Mouse (Mus musculus): ENCODE measurements at regions not wholly inside any gene's neighbourhood (a gene's known extent, or its start where the extent isn't known, plus 50 kb on each side); places are given as distances from the start of the nearest gene placed in this dataset.

DNA sequence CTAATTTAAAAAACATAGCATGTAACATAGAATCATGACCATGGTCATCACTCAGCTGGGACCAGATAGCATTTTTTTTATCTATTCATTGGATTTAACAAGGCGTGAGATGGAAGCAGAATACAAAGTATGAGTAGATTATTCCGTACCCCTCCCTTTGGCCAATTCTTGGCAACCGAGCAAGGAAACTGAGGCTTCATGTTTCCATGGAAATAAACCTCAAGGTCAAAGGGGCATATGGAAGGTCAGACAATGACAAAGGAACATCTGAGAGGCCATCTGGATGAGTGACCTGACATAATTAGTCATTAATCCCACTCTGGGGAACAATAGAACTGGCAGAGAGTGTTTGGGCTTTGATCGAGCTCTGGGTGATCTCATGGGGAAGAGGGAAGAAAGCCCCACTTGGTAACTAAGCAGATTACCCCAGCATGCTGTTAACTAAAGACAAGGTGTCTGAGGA, 222.8 kb upstream of the Gm49339 start:
- DNase-seq (ENCODE audit: low spot score), result peak; percentile 47
- WGBS, result 14% methylated on average over 4 of the region's 4 CpGs

GRCm38 (mm10) chr10:51271364-51271763, 209.0 kb upstream of the Gm49339 start:
- Histone ChIP-seq H3K27ac (ENCODE audit: low read depth, low read length) (no peak overlapping the region), H3K9ac (ENCODE audit: low read length) (no peak overlapping the region), H3K4me2 (ENCODE audit: low read length) (no peak overlapping the region), H3K4me1 (ENCODE audit: control insufficient read depth, insufficient read depth, low read length) (no peaks in the 10 kb centered on the region), H3K4me3 (ENCODE audit: low read depth, low read length) (no peak overlapping the region), H3K27me3 (replicated peaks; ENCODE audit: control insufficient read depth, insufficient read depth, low read length) (no peaks in the 10 kb centered on the region), H3K36me3 (ENCODE audit: control insufficient read depth, insufficient read depth, low read length) (no peaks in the 10 kb centered on the region), H3K9me3 (replicated peaks; ENCODE audit: control insufficient read depth, low read length) (no peaks in the 10 kb centered on the region)
- DNase-seq (ENCODE audit: low spot score) (no peak), ATAC-seq (no peak)
- WGBS, result 97% methylated on average over 1 of the region's 1 CpGs

More for the DNA sequence above, 222.8 kb upstream of the Gm49339 start:
- H3K36me3 ChIP-seq (ENCODE audit: control insufficient read depth, insufficient read depth, low read length), result no peaks in the 10 kb centered on the region
- H3K4me3 ChIP-seq (ENCODE audit: low read depth, low read length), result no peak overlapping the region
- H3K9ac ChIP-seq (ENCODE audit: low read length), result no peak overlapping the region
- ATAC-seq, result peak; percentile 88
- no peaks in the 10 kb centered on the region; the same call in 1 of the 2 replicates for H3K9me3 ChIP-seq (replicated peaks; ENCODE audit: control insufficient read depth, low read length)
- no peak overlapping the region for H3K4me2 ChIP-seq (ENCODE audit: low read length)
- no peaks in the 10 kb centered on the region; the same call in 1 of the 2 replicates for H3K4me1 ChIP-seq (ENCODE audit: control insufficient read depth, insufficient read depth, low read length)
- no peaks in the 10 kb centered on the region for H3K27me3 ChIP-seq (replicated peaks; ENCODE audit: control insufficient read depth, insufficient read depth, low read length)
- no peak overlapping the region for H3K27ac ChIP-seq (ENCODE audit: low read depth, low read length)

- DNase-seq (ENCODE audit: low spot score) (no peak), ATAC-seq (no peak)
- H3K4me2 ChIP-seq (ENCODE audit: low read length), result no peak overlapping the region
- H3K4me1 ChIP-seq (ENCODE audit: control insufficient read depth, insufficient read depth, low read length), result no peaks in the 10 kb centered on the region
- no peak overlapping the region for H3K9ac ChIP-seq (ENCODE audit: low read length)
- WGBS, result 71% methylated on average over 2 of the region's 2 CpGs
- H3K36me3 ChIP-seq (ENCODE audit: control insufficient read depth, insufficient read depth, low read length), result no peaks in the 10 kb centered on the region
- no peak overlapping the region for H3K4me3 ChIP-seq (ENCODE audit: low read depth, low read length)
- no peaks in the 10 kb centered on the region for H3K9me3 ChIP-seq (replicated peaks; ENCODE audit: control insufficient read depth, low read length)
- H3K27ac ChIP-seq (ENCODE audit: low read depth, low read length), result no peak overlapping the region
- no peaks in the 10 kb centered on the region for H3K27me3 ChIP-seq (replicated peaks; ENCODE audit: control insufficient read depth, insufficient read depth, low read length)
Observed at GRCm38 (mm10) chr10:51278195-51278594, 202.2 kb upstream of the Gm49339 start.

- peak; percentile 25 for DNase-seq (ENCODE audit: low spot score)
- WGBS, result 19% methylated on average over 1 of the region's 1 CpGs
Observed at GRCm38 (mm10) chr10:51282451-51282850, 198.0 kb upstream of the Gm49339 start.

DNA sequence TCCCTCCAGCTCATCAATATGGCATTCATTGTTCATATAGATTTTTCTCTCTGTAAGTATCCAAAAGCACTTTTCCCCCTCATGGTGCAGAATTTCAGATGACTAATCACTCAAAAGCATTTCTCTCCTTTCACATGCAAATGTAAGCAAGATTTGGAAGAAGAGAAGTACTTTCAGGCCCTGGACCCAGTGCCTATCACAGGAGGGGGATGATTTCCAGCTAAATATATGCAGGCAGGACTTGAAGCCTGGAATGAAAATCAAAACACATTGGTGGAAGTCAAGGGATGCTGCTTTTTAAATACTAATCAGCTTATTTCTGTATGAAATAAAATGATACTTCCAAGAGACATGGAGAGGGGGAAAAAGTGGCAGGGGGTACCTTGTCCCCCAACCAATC, 195.9 kb upstream of the Gm49339 start:
- Histone ChIP-seq H3K4me2 (ENCODE audit: low read length) (no peak overlapping the region), H3K4me1 (ENCODE audit: control insufficient read depth, insufficient read depth, low read length) (0 out of 2 replicates have a peak, but pooled peaks cover 3% of the 10 kb centered on the region), H3K27ac (ENCODE audit: low read depth, low read length) (no peak overlapping the region), H3K27me3 (replicated peaks; ENCODE audit: control insufficient read depth, insufficient read depth, low read length) (no peaks in the 10 kb centered on the region), H3K36me3 (ENCODE audit: control insufficient read depth, insufficient read depth, low read length) (no peaks in the 10 kb centered on the region), H3K4me3 (ENCODE audit: low read depth, low read length) (no peak overlapping the region), H3K9me3 (replicated peaks; ENCODE audit: control insufficient read depth, low read length) (no peaks in the 10 kb centered on the region), H3K9ac (ENCODE audit: low read length) (no peak overlapping the region)
- DNase-seq (ENCODE audit: low spot score) (peak; percentile 20), ATAC-seq (peak; percentile 51)

More at GRCm38 (mm10) chr10:51282451-51282850, 198.0 kb upstream of the Gm49339 start:
- Histone ChIP-seq H3K36me3 (ENCODE audit: control insufficient read depth, insufficient read depth, low read length) (no peaks in the 10 kb centered on the region), H3K27me3 (replicated peaks; ENCODE audit: control insufficient read depth, insufficient read depth, low read length) (no peaks in the 10 kb centered on the region), H3K4me2 (ENCODE audit: low read length) (no peak overlapping the region), H3K27ac (ENCODE audit: low read depth, low read length) (no peak overlapping the region), H3K4me1 (ENCODE audit: control insufficient read depth, insufficient read depth, low read length) (0 out of 2 replicates have a peak, but pooled peaks cover 3% of the 10 kb centered on the region), H3K9ac (ENCODE audit: low read length) (no peak overlapping the region), H3K4me3 (ENCODE audit: low read depth, low read length) (no peak overlapping the region), H3K9me3 (replicated peaks; ENCODE audit: control insufficient read depth, low read length) (no peaks in the 10 kb centered on the region)
- ATAC-seq, result no peak

DNA sequence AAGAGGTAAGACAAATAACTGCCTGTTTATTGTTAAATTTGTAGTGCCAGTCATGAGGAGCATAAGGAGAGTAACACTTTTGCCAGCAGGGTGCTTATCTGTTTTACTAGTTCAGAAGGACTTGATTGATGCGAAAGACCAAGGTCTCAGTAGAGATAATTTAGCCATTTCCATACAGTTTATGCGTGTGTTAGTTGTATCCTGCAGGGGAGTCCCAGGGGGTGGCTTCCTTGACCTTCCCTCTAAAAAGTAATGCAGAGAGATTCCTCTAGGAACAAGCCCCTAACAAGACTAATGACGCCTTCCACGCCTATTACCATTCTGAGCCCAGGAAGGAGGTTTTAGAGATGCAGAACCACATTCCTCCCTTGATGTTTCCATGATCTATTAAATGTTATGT, 192.6 kb upstream of the Gm49339 start:
- no peak overlapping the region for H3K4me3 ChIP-seq (ENCODE audit: low read depth, low read length)
- 54% methylated on average over 4 of the region's 4 CpGs for WGBS
- H3K4me1 ChIP-seq (ENCODE audit: control insufficient read depth, insufficient read depth, low read length), result 0 out of 2 replicates have a peak, but pooled peaks cover 3% of the 10 kb centered on the region
- no peak overlapping the region for H3K27ac ChIP-seq (ENCODE audit: low read depth, low read length)
- no peaks in the 10 kb centered on the region for H3K9me3 ChIP-seq (replicated peaks; ENCODE audit: control insufficient read depth, low read length)
- no peak overlapping the region for H3K4me2 ChIP-seq (ENCODE audit: low read length)
- H3K27me3 ChIP-seq (replicated peaks; ENCODE audit: control insufficient read depth, insufficient read depth, low read length), result no peaks in the 10 kb centered on the region
- DNase-seq (ENCODE audit: low spot score) (no peak), ATAC-seq (no peak)
- no peak overlapping the region for H3K9ac ChIP-seq (ENCODE audit: low read length)
- no peaks in the 10 kb centered on the region for H3K36me3 ChIP-seq (ENCODE audit: control insufficient read depth, insufficient read depth, low read length)

GRCm38 (mm10) chr10:51291412-51292207, 188.8 kb upstream of the Gm49339 start:
- Histone ChIP-seq H3K27me3 (replicated peaks; ENCODE audit: control insufficient read depth, insufficient read depth, low read length) (no peaks in the 10 kb centered on the region), H3K9me3 (replicated peaks; ENCODE audit: control insufficient read depth, low read length) (no peaks in the 10 kb centered on the region), H3K27ac (ENCODE audit: low read depth, low read length) (no peak overlapping the region), H3K4me3 (ENCODE audit: low read depth, low read length) (no peak overlapping the region), H3K36me3 (ENCODE audit: control insufficient read depth, insufficient read depth, low read length) (no peaks in the 10 kb centered on the region), H3K9ac (ENCODE audit: low read length) (no peak overlapping the region), H3K4me1 (ENCODE audit: control insufficient read depth, insufficient read depth, low read length) (no peaks in the 10 kb centered on the region), H3K4me2 (ENCODE audit: low read length) (no peak overlapping the region)
- WGBS, result 33% methylated on average over 5 of the region's 5 CpGs
- ATAC-seq, result peak; percentile 95
- peak; percentile 75 for DNase-seq (ENCODE audit: low spot score)

DNA sequence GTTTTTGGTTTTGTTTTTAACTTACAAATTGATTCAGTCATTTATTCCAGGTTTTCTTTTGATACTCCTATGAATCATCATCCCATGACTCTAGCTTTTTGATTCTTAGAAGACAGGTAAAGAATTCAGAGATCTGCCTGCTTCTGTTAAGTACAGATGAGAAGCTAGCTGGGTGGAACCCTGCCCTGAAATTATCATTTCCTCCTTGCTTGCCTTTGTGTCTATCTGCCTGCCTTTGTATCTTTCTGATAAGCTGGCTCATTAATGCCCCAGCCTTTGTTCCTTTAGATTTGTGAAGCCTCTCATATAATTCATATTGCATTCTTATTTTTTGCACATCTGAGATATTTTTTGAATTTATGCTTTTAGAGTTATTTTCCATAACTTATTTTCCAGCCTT, 167.6 kb upstream of the Gm49339 start:
- Histone ChIP-seq H3K36me3 (ENCODE audit: control insufficient read depth, insufficient read depth, low read length) (no peaks in the 10 kb centered on the region), H3K27ac (ENCODE audit: low read depth, low read length) (no peak overlapping the region), H3K9me3 (replicated peaks; ENCODE audit: control insufficient read depth, low read length) (no peaks in the 10 kb centered on the region), H3K4me3 (ENCODE audit: low read depth, low read length) (no peak overlapping the region), H3K27me3 (replicated peaks; ENCODE audit: control insufficient read depth, insufficient read depth, low read length) (no peaks in the 10 kb centered on the region), H3K4me2 (ENCODE audit: low read length) (no peak overlapping the region), H3K9ac (ENCODE audit: low read length) (no peak overlapping the region), H3K4me1 (ENCODE audit: control insufficient read depth, insufficient read depth, low read length) (no peaks in the 10 kb centered on the region)
- DNase-seq (ENCODE audit: low spot score) (no peak), ATAC-seq (no peak)

DNA sequence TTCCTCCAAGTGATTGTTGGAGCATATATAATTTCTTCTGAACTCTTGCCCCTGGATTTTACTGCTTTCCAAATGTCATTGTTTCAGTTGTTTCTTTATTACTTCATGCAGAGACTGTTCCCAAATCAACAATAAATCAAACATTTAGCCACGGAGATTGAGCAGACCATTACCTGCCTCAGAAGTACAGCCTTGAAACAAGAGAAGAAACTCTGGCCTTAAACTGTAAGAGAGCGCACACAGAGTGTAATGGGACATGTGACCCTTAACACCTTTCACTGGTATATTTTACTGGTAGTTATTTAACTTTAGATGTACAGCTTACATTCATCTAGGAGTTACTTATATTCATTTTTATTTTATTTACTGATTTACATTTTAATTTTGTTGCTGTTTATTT, 160.2 kb upstream of the Gm49339 start:
- ATAC-seq, result no peak
- Histone ChIP-seq H3K27ac (ENCODE audit: low read depth, low read length) (no peak overlapping the region), H3K9me3 (replicated peaks; ENCODE audit: control insufficient read depth, low read length) (no peaks in the 10 kb centered on the region), H3K36me3 (ENCODE audit: control insufficient read depth, insufficient read depth, low read length) (no peaks in the 10 kb centered on the region), H3K4me3 (ENCODE audit: low read depth, low read length) (no peak overlapping the region), H3K9ac (ENCODE audit: low read length) (no peak overlapping the region), H3K4me2 (ENCODE audit: low read length) (no peak overlapping the region), H3K4me1 (ENCODE audit: control insufficient read depth, insufficient read depth, low read length) (no peaks in the 10 kb centered on the region), H3K27me3 (replicated peaks; ENCODE audit: control insufficient read depth, insufficient read depth, low read length) (no peaks in the 10 kb centered on the region)
- no peak for DNase-seq (ENCODE audit: low spot score)
- 74% methylated on average over 2 of the region's 2 CpGs for WGBS

Measured in forebrain, embryonic 14.5 days (tissue).